Mouse (Mus musculus) c-Kit-positive CD71-positive TER-119-positive erythroid progenitor cells, embryonic 14.5 days (primary cell): ENCODE data around the gene Tagap1.
"Not testable (repeated sequence)": the region's sequence is repeated elsewhere in the genome, so short reads cannot be mapped to it uniquely, and the experiment has no call there.

Source experiments
- DNase-seq: peaks from one replicate; pipeline ENCODE4 v3.0.0-alpha.2; 2013; ENCODE audit warnings: low spot score

The Tagap1 gene

DNA sequence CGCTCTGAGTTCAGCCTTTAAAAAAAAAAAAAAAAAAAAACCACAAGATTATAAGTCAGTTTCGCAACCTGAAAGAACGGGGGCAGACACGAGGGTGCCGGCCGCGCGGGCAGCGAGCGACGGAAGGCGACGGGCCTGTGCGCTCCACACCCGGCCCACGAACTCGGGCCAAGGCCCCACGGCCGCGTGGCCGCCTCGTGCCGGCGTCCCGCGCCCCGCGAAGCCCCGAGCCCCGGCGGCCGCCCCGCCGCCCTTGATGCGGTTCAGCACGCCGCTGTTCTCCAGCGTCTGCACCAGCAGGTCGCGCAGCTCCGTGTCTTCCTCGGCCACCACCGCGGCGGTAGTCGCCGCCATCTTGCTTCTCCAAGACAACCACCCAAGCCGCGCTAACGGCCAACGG lies at the start of gene Tagap1:
TSS of gene Tagap1 (minus strand) at position 381 of the 400 bp plus-strand sequence.
- DNase-seq, result not testable (repeated sequence)

DNA sequence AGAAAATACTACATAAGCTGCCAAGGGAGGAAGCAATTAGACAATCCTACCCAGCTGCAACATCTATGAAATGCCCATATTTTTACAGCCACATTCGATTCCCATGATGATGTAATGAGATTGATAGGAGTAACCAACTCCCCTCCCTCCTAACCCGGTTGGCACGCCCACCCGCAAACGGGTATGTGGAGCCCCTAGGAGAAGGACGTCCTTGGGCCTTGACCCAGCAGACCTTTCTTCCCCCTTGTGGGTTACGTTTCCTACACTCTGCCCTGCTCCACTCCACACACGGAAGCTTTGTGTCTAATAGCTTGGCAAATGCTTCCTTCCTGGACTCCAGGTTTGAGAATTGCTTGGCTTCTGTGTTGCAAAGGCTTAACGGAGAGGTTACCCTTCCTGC lies 48.9 kb upstream of the Tagap1 start:
- not testable (repeated sequence) for DNase-seq

GRCm38 (mm10) chr17:7009440-7009839 lies 48.5 kb upstream of the Tagap1 start:
- not testable (repeated sequence) for DNase-seq

DNA sequence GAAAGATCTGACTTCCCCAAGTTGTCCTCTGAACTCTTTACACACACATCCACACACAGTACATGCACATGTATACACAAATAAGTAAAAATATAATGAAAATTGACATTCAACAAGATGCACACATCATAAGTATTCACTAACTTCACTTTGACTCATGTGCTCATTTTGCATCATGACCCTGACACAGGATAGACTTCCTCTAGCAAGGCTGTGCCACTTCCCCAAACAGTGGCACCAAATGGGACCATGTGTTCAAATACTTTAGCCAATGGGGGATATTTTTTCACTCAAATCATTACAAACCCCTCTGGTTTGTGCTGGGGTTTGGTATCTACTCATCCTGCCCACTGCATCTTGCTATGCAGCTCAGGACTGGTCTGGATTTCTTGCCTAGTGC lies 47.9 kb upstream of the Tagap1 start:
- DNase-seq, result not testable (repeated sequence)

GRCm38 (mm10) chr17:7005646-7006045 lies 44.7 kb upstream of the Tagap1 start:
- DNase-seq, result not testable (repeated sequence)

DNA sequence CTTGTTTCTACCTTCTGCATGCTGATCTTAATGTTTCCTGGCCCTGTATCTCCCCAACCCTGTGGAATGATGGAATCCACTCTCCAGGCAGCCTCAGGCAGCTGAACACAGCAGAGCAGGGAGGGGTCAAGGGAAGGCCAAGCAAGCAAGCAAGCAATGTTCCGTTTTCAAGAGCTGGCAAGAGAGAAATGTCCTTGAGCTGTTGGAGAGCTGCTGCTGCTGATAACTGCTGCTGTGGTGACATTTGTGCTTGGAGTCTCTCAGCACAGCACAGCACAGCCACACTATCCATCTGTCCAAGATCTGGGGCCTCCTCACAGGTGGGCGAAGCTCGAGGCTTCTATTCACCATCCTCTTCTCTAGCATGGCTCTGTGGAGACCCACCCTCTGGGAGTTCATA lies 42.4 kb upstream of the Tagap1 start:
- DNase-seq, result not testable (repeated sequence)

- not testable (repeated sequence) for DNase-seq
Measured at GRCm38 (mm10) chr17:7001790-7002585, 41.0 kb upstream of the Tagap1 start.

DNA sequence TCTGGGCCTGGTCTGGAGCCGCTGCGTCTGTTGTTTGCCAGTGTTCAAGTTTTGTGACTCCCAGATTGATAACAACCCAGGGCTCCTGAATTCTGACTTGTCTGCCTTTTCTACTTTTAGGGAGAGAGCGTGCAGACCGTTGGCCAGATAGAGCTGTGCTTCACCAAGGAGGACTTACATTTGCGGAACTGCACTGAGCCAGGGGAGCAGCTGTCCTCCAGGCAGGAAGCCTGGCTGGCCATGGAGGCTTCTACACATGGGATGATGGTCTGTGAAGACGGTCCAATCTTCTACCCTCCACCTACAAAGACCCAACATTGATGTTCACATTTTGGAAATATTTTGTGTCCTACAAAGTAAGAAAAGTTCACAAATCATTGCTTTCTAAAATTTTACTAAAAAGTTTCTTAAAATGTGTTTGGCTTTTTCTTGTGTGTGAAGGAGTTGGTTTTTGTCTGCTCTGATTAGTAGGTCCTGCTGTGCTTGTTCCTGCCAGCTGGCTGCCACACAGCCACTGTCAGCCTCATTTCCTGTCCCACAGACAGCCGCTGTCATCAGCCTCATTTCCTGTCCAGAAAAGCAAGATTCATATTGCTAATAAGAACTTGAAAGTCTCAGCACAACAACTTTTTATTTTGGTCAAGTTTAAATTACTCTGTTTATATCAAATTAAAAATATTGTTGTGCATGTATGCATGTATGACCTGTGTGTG lies 37.0 kb upstream of the Tagap1 start:
- not testable (repeated sequence) for DNase-seq

DNA sequence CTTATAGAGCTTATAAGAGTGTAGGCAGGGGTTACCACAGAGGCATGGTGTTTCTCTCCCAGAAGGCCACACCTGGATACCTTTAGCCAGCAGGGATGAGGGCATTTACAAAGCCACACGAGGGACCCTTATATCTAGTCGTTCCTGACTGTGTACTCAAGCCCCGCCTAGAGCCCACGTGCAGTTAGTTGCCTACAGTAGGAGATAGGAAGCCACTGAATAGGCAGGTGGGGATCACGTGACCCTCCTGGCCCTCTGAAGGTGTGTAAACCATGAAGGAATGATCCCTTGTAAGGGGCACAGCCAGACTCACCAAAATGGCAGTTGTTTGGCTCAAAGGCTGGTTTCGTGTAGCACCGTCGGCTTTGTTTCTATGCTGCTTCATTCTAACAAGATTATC lies 35.9 kb upstream of the Tagap1 start:
- not testable (repeated sequence) for DNase-seq

- DNase-seq, result not testable (repeated sequence)
Measured at GRCm38 (mm10) chr17:6995504-6995903, 34.5 kb upstream of the Tagap1 start.

- DNase-seq, result not testable (repeated sequence)
Measured at GRCm38 (mm10) chr17:6986118-6986517, 25.2 kb upstream of the Tagap1 start.

DNA sequence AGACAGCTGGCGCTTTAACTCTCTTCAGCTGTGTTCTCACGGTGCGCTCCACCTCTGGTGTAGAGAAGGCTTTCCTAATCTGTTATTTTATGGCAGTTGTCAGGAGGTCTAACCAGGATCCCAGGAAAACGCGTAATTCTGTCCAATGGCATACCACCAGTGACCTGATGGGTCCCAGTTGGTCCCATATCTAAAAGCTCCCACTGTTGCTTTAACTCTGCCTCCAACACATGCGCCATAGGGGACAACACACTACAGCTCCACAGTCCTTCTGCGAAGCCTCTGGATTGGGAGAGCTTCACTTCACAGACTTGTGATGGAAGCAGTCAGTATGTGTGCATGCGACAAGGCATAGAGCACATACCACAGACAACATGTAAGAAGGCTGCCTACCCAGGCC lies 19.2 kb upstream of the Tagap1 start:
- not testable (repeated sequence) for DNase-seq

DNA sequence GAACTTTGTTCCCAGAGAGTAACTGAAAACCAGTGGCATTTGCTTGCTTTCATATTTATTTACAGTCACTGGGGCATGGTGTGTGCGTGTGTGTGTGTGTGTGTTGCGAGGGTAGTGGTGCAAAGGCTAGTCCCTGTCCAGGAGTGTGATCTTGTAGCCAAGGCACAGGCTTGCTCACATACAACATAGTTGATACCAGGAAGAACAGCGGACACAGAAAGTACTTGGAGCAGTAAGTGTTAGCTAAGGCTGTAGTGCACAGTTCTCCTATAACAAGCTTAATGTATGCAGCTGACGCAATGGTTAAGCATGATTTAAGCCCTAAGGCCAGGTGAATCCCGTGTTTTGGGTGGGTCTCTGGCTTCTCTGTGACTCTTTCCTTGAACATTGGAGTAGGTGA lies 18.4 kb upstream of the Tagap1 start:
- DNase-seq, result not testable (repeated sequence)

- peak; percentile 6 for DNase-seq
Measured at GRCm38 (mm10) chr17:6978287-6979248, 17.6 kb upstream of the Tagap1 start, which contains the start of gene Gm49721. TSS of gene Gm49721 (plus strand) at chr17:6978904.

- not testable (repeated sequence) for DNase-seq
Measured at GRCm38 (mm10) chr17:6974985-6975384, 14.0 kb upstream of the Tagap1 start.

DNA sequence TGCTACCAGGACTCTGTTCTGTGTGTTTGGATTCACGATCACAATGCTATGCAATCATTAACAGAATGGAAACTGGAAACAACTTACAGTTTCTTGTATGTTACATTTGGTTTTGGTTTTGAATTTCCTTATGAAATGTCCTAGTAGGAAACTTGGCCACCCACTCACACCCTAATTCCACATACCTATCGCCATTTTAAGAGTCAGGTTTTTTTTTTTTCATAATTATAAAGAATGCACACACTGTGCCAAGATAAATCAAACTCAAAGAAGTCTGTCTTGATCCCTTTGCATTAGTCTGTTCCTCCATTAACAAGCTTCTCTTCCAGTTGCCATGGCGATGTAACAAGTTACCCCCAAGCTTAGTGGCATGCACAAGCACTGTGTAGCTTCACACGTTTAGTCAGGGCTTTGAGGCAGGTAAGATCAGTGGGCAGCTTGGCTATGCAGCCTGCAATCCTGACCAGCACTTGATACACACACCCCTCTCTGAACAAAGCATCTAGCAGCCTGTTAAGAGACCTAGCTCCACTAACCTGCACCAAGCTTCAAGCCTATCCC lies 12.0 kb upstream of the Tagap1 start:
- not testable (repeated sequence) for DNase-seq

- DNase-seq, result not testable (repeated sequence)
Measured at GRCm38 (mm10) chr17:6971238-6971637, 10.3 kb upstream of the Tagap1 start.

GRCm38 (mm10) chr17:6970334-6970733 lies 9.4 kb upstream of the Tagap1 start, which contains the start of gene Rnaset2b:
TSS of gene Rnaset2b (plus strand) at chr17:6970634.
- not testable (repeated sequence) for DNase-seq

DNA sequence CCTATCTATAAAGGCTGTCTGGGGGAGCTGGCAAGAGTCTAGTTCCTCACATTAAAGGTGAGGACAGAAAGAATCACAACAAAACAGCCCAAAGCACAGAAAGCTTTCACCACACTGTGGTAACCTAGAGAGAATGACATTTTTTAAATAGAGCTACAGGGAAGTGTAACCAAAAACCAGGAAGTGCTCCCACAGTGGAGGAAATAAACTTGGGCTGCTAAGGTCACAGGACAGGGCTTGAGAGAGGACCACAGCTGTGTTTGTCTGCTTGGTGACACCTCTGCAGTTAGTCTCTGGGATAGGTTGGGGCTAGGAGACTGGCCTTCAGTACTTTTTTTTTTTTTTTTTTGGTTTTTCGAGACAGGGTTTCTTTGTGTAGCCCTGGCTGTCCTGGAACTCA lies 6.7 kb upstream of the Tagap1 start:
- not testable (repeated sequence) for DNase-seq

DNA sequence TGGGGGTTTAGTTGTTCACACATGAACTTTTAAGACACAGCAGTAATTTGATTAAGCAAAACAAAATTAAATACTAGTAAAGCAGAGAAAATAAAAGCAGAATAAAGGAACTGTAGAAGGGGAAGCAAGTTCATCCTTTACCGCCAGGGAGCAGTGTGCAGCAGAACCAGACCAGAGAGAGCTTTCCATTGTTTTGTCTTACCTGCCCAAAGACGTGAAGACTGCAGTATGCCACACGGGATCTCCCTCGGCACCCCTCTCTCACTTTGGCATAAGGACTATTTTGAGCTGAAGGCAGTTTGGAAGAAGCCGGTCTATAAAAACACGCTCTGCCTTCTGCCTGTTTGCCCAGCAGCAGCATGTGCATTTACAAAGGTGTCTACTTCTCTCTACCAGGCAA lies 4.4 kb upstream of the Tagap1 start:
- not testable (repeated sequence) for DNase-seq

GRCm38 (mm10) chr17:6962936-6963335 lies 2.0 kb upstream of the Tagap1 start:
- not testable (repeated sequence) for DNase-seq
